Mouse (Mus musculus): ENCODE data around the gene Atp2a2.

GRCm38 (mm10) chr5:122482733-122483391, 19.2 kb downstream of the Atp2a2 start:
- TF ChIP-seq CTCF (IDR thresholded peaks at IDR 0.05; ENCODE audit: low read depth) (no peak), EP300 (IDR thresholded peaks at IDR 0.05; ENCODE audit: low read depth) (no peak)
